Mouse (Mus musculus) lung, embryonic 15.5 days (tissue): ENCODE measurements around the gene Nsmce4a. TPM values are rescaled to one million over a fixed set of nuclear protein-coding genes. Genes with fewer than 3 reads are reported as not detected.

Experiments used
- ATAC-seq: fragments of 200-750 bp; cut with Nextera tagmentation; 2 replicates; pipeline ENCODE4 v1.8.0; 2017; ENCODE audit warnings: moderate number of reproducible peaks, borderline replicate concordance; ENCODE audit not compliant: low FRiP score, low TSS enrichment; ENCODE audit errors: extremely low read depth
- H3K27ac ChIP-seq: fragments of 300-500 bp; sonication (generic); 2 replicates; pipeline ENCODE4 v1.5.1; 2015; ENCODE audit warnings: moderate library complexity, mild to moderate bottlenecking, inconsistent platforms
- H3K27me3 ChIP-seq: fragments of 300-500 bp; sonication (generic); 2 replicates; pipeline ENCODE4 v1.6.1; 2015; ENCODE audit warnings: inconsistent platforms
- H3K36me3 ChIP-seq: fragments of 300-500 bp; sonication (generic); 2 replicates; pipeline ENCODE4 v1.6.1; 2015; ENCODE audit warnings: inconsistent platforms
- H3K4me1 ChIP-seq: fragments of 300-500 bp; sonication (generic); 2 replicates; pipeline ENCODE4 v1.6.1; 2015; ENCODE audit warnings: inconsistent platforms
- H3K4me2 ChIP-seq: fragments of 300-500 bp; sonication (generic); 2 replicates; pipeline ENCODE4 v1.6.1; 2015; ENCODE audit warnings: inconsistent platforms, mild to moderate bottlenecking, moderate library complexity
- H3K4me3 ChIP-seq: fragments of 300-500 bp; sonication (generic); 2 replicates; pipeline ENCODE4 v1.5.1; 2015; ENCODE audit warnings: mild to moderate bottlenecking, inconsistent platforms
- H3K9ac ChIP-seq: fragments of 300-500 bp; sonication (generic); 2 replicates; pipeline ENCODE4 v1.6.1; 2015; ENCODE audit warnings: inconsistent platforms
- H3K9me3 ChIP-seq: fragments of 300-500 bp; sonication (generic); 2 replicates; pipeline ENCODE4 v1.6.1; 2016; ENCODE audit warnings: inconsistent platforms
- WGBS: fragments of 180-500 bp; shearing (Covaris S2); methylation state at CpG from one replicate; pipeline ENCODE4 v1.1.7; 2015; 5-methylcytosine and 5-hydroxymethylcytosine counted together
- polyA plus RNA-seq: library from polyadenylated mRNA; unstranded; fragments of >200 nt; fragmentation: Nextera tagmentation; extraction: Ambion mirVana; gene quantifications from 2 replicates; pipeline ENCODE4 v1.2.1, GENCODE M21; 2015

Nsmce4a gene
- 158 and 164 TPM in 2 replicates for polyA plus RNA-seq

DNA sequence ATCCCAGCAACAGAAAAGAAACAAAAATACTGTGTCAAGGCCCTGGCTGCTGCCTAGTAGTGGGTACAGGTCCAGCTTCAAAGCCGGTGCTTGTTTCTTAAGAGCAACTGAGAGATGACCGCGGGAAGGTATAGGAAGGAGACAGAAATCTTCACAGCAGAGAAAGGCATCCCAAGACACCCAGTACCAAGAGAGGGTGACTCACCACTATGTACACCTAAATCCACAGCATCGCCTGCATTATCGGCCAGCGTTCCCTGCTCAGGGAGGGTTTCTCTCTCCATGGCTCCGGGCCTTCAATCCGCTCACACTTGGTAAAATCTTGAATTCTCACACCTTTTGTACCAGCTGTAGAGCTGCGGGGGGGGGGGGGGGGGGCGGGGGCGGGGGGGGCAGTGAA is at the start of gene Nsmce4a:
Gene Nsmce4a, minus strand, starts transcription at position 298 of the 400 bp plus-strand sequence.
- peaks cover 22% of the 10 kb centered on the region for H3K4me1 ChIP-seq
- no peak within 1 kb of the TSS for H3K9ac ChIP-seq
- no peak within 1 kb of the TSS for H3K27ac ChIP-seq
- H3K4me2 ChIP-seq, result no peak within 1 kb of the TSS
- ATAC-seq, result no peak
- H3K9me3 ChIP-seq, result no peaks in the 10 kb centered on the region
- H3K4me3 ChIP-seq, result no peak within 1 kb of the TSS
- H3K27me3 ChIP-seq, result no peaks in the 10 kb centered on the region
- 58% methylated on average over 11 of the region's 11 CpGs for WGBS
- H3K36me3 ChIP-seq, result no peaks in the 10 kb centered on the region

DNA sequence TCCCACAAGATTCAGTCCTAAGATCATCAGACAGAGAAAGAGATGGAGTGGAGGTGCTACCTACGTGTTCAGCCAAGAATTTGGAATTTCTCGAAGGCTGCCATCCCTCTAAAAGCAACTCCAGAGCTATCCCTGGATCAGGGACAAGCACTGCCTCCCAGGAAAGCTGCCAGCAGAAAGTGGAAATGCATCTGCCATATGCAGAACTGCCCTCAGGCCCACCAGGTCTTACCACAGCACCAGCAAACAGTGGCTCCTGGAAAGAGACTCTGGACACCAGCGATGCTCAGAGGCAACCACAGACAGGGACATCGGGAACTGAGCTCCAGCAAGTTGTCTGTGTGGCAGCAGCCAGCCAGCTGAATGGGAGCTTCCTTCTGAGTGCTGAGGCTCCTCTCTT is 49.4 kb upstream of the Nsmce4a start:
- Histone ChIP-seq H3K27ac (no peak overlapping the region), H3K4me1 (peaks cover 6% of the 10 kb centered on the region; the same call in 1 of the 2 replicates), H3K9ac (no peak overlapping the region), H3K4me2 (no peak overlapping the region), H3K27me3 (no peaks in the 10 kb centered on the region), H3K4me3 (no peak overlapping the region), H3K36me3 (no peaks in the 10 kb centered on the region), H3K9me3 (no peaks in the 10 kb centered on the region)
- 80% methylated on average over 4 of the region's 4 CpGs for WGBS
- no peak for ATAC-seq

DNA sequence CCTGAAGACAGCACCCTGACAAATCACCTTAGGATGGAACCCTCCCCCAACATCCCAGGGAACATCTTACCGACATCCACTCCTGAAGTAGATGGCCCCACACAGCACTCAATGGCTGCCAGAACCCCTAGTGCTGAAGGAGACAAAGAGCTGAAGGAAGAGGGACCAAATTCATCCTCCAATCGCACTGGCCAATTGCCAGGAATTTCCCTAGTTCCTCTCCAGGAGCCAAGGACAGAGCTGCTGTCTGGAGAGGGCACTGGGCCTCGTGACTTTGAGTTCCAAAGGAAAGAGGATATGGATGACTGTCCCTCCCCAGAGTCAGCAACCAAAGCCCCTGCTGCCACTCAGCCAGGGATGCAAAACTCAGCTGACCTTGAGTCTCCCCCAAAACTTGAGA is 49.0 kb upstream of the Nsmce4a start:
- 30% methylated on average over 3 of the region's 3 CpGs for WGBS
- Histone ChIP-seq H3K27ac (no peak overlapping the region), H3K4me3 (no peak overlapping the region), H3K36me3 (no peaks in the 10 kb centered on the region), H3K9me3 (no peaks in the 10 kb centered on the region), H3K4me2 (no peak overlapping the region), H3K9ac (no peak overlapping the region), H3K27me3 (no peaks in the 10 kb centered on the region), H3K4me1 (peaks cover 6% of the 10 kb centered on the region; the same call in 1 of the 2 replicates)
- ATAC-seq, result no peak

DNA sequence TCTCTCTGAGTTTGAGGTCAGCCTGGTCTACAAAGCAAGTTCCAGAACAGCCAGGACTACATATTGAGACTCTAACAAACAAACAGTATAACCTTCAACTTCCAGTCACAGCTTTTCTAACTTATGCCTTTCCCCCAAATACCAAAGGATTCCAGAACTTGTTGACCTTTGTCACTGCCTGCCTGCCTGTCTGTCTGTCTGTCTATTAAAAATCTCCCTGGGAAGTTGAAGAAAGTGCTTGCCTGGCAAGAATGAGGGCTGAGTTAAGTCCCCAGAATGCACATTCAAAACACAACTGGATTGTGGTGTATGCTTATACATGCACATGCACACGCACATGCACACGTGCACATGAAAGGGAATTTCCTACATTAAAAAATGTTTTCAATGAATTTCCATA is 48.1 kb upstream of the Nsmce4a start:
- no peak overlapping the region for H3K4me2 ChIP-seq
- no peak overlapping the region for H3K9ac ChIP-seq
- H3K9me3 ChIP-seq, result no peaks in the 10 kb centered on the region
- peaks cover 6% of the 10 kb centered on the region; the same call in 1 of the 2 replicates for H3K4me1 ChIP-seq
- H3K27ac ChIP-seq, result no peak overlapping the region
- H3K36me3 ChIP-seq, result no peaks in the 10 kb centered on the region
- no peaks in the 10 kb centered on the region for H3K27me3 ChIP-seq
- 89% methylated on average over 2 of the region's 2 CpGs for WGBS
- no peak for ATAC-seq
- H3K4me3 ChIP-seq, result no peak overlapping the region

DNA sequence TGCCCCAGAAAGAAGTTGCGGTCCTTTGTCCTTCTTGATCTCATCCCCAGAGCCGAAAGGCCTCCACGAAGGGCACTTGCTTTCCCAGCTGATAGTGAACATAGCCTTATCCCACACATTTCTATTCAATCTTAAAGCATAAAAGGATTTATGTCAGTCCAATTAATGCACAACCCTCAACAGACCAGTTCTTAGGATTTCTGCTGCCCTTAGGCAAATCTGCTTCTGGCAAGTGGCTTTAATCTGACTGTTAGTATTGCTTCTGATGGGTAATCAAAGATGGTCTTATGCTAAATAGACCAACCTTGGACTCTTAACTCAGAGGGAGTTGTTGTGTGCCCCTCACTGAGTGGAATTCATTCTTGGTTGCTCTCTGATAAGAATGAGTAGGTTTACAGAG is 44.7 kb upstream of the Nsmce4a start:
- no peak for ATAC-seq
- Histone ChIP-seq H3K4me1 (peaks cover 6% of the 10 kb centered on the region; the same call in 1 of the 2 replicates), H3K9me3 (no peaks in the 10 kb centered on the region), H3K36me3 (no peaks in the 10 kb centered on the region), H3K4me2 (no peak overlapping the region), H3K27ac (no peak overlapping the region), H3K9ac (no peak overlapping the region), H3K4me3 (no peak overlapping the region), H3K27me3 (no peaks in the 10 kb centered on the region)
- 89% methylated on average over 3 of the region's 3 CpGs for WGBS

DNA sequence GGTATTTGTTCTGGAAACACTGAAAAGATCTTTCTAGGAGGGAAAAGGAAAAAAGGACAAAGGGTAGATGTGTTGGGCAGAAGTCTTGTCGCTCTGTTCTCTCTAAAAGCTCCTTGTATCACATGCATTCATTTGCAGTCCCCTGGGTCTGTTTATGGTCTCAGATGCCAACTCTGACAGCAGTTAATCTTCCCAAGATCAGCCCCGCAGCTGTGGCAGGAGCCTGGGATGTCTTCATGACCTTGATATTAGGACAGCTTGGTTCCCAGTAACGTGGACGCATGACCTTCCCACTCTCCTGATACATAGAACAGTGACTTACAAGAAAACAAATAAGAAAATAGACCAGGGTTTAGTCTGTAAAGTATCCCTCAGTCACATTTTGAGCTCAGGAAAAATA is 41.1 kb upstream of the Nsmce4a start:
- ATAC-seq, result no peak
- WGBS, result 49% methylated on average over 4 of the region's 4 CpGs
- H3K4me3 ChIP-seq, result no peak overlapping the region
- H3K27ac ChIP-seq, result no peak overlapping the region
- no peaks in the 10 kb centered on the region for H3K9me3 ChIP-seq
- no peaks in the 10 kb centered on the region for H3K4me1 ChIP-seq
- no peaks in the 10 kb centered on the region for H3K27me3 ChIP-seq
- no peak overlapping the region for H3K9ac ChIP-seq
- no peaks in the 10 kb centered on the region for H3K36me3 ChIP-seq
- H3K4me2 ChIP-seq, result no peak overlapping the region

DNA sequence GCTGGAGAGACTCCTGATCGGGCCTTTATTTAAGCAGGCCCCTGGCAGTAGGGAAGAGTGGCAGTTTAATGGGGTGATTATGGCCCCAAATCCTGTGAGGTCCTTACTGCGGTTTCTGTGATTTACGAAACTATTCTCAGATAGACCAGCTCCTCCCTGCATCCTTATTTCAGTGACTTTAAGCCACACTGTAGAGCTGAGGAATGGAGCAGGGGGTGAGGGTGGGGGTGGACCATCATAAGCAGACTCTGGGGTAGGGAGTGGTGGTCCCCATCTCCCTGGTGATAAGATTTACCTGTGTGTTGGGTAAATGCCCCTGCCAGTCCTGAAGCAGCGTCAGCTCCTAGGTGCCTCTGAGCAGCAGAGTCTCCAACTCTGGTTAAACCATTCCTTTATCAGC is 34.0 kb upstream of the Nsmce4a start:
- no peaks in the 10 kb centered on the region for H3K27me3 ChIP-seq
- no peak overlapping the region for H3K27ac ChIP-seq
- WGBS, result 87% methylated on average over 4 of the region's 4 CpGs
- no peak overlapping the region for H3K4me3 ChIP-seq
- no peak for ATAC-seq
- no peak overlapping the region for H3K4me2 ChIP-seq
- H3K36me3 ChIP-seq, result no peaks in the 10 kb centered on the region
- H3K9ac ChIP-seq, result no peak overlapping the region
- H3K9me3 ChIP-seq, result no peaks in the 10 kb centered on the region
- no peaks in the 10 kb centered on the region for H3K4me1 ChIP-seq

DNA sequence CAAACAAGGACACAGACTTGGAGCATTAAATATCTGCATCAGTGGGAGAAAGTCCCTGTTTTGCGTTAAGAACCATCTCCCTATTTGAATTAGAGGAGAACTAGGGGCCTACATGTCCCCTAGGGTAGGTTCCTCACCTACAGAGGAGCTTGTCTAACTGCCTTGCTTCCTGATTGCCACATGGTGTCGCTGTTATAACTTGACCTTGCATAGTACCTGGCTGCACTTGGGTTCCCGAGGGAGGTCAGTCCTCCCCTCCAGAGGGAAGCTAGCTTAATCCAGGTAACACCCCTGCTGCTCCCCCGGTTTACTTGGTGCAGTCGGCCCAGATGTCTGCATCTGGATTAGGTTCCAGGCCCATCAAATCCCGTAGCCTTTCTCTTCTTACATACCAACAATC is 32.2 kb upstream of the Nsmce4a start:
- H3K4me1 ChIP-seq, result no peaks in the 10 kb centered on the region

DNA sequence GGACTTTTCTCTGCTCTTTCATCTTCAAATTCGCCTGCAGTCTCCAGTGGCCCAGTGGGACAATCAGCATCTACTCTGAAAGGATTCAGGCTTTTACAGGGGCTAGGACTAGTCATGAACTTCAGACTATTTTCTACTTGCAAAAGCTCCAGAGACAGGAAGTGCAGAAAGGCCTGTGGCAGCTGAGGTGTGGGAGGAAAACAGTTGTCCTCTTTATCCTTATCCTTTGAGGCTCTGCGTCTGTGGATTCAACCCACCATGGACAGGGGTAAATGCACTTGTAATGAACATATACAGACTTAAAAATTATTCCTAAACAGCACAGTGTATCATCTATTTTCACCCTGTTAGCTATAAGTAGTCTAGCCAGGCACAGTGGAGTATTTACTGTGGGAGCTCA is 31.5 kb upstream of the Nsmce4a start:
- Histone ChIP-seq H3K27ac (no peak overlapping the region), H3K9ac (no peak overlapping the region), H3K4me2 (no peak overlapping the region), H3K27me3 (no peaks in the 10 kb centered on the region), H3K4me3 (no peak overlapping the region), H3K4me1 (no peaks in the 10 kb centered on the region), H3K36me3 (no peaks in the 10 kb centered on the region), H3K9me3 (no peaks in the 10 kb centered on the region)
- ATAC-seq, result no peak
- 69% methylated on average over 2 of the region's 2 CpGs for WGBS

More for the DNA sequence above, 32.2 kb upstream of the Nsmce4a start:
- Histone ChIP-seq H3K4me2 (no peak overlapping the region), H3K27me3 (no peaks in the 10 kb centered on the region), H3K36me3 (no peaks in the 10 kb centered on the region), H3K4me3 (no peak overlapping the region), H3K9me3 (no peaks in the 10 kb centered on the region), H3K9ac (no peak overlapping the region), H3K27ac (no peak overlapping the region)
- no peak for ATAC-seq
- 20% methylated on average over 6 of the region's 6 CpGs for WGBS

DNA sequence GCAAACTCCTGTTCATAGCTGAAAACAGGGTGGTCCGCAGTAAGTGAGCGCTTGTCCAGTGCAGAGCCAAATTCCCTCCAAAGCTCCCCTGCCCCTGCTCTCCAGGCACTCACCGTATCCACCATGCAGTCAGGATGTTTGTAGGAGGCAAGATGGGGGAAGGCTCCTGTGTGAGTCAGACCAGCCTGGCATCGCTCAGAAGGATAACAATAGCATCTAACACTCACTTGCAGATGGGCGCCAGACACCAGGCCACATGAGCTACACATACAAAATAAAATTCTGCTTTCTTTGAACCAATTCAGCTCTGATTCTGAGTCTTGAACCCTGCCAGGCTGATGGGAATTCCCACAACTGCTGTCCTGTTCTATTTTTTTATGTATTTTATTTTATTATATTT is 30.6 kb upstream of the Nsmce4a start:
- Histone ChIP-seq H3K4me1 (no peaks in the 10 kb centered on the region), H3K4me3 (no peak overlapping the region), H3K9me3 (no peaks in the 10 kb centered on the region), H3K36me3 (no peaks in the 10 kb centered on the region), H3K27me3 (no peaks in the 10 kb centered on the region), H3K4me2 (no peak overlapping the region), H3K9ac (no peak overlapping the region), H3K27ac (no peak overlapping the region)
- 80% methylated on average over 5 of the region's 5 CpGs for WGBS
- no peak for ATAC-seq

DNA sequence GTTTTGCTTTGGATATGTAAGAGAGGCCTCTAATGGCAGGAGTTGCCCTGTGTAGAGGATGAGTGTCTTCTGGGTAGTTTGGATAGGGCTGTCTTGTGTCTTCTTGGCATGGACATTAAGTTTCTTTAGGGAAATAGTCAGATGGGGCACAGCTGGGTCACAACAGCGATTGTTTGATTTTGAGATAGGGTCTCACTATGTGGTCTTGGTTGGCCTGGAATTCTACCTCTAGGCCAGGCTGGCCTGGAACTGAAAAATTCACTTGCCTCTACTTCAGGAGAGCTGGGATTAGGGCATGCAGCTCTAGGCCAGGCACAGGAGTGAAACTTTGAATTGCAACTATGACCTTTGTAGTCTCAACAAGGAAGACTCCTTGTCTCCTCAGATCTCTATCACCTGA is 29.9 kb upstream of the Nsmce4a start:
- no peak for ATAC-seq
- 69% methylated on average over 1 of the region's 1 CpGs for WGBS
- Histone ChIP-seq H3K9me3 (no peaks in the 10 kb centered on the region), H3K4me1 (no peaks in the 10 kb centered on the region), H3K9ac (no peak overlapping the region), H3K4me3 (no peak overlapping the region), H3K27ac (no peak overlapping the region), H3K4me2 (no peak overlapping the region), H3K36me3 (no peaks in the 10 kb centered on the region), H3K27me3 (no peaks in the 10 kb centered on the region)

DNA sequence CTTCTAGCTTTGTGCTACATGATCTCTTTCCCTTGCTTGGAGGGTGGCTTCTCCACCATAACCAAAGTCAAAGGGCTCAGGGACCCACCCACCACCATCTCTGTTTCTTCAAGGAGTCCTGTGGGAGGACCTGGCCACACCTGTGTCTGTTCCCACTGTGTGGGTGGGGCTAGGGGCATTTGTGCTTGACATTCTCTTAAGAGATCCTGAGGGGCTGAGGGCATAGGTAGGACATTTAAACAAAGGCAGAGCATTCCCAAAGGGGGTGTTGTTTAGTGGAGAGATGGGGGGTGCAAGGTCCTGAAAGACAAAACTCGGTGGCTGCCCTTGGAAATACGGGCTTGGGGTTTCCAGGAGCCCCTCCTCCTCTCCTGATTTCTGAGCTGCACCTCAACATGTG is 27.6 kb upstream of the Nsmce4a start:
- 57% methylated on average over 2 of the region's 2 CpGs for WGBS
- no peaks in the 10 kb centered on the region for H3K36me3 ChIP-seq
- ATAC-seq, result no peak
- H3K4me2 ChIP-seq, result no peak overlapping the region
- H3K27me3 ChIP-seq, result no peaks in the 10 kb centered on the region
- H3K9me3 ChIP-seq, result no peaks in the 10 kb centered on the region
- H3K4me1 ChIP-seq, result no peaks in the 10 kb centered on the region
- H3K4me3 ChIP-seq, result no peak overlapping the region
- H3K27ac ChIP-seq, result no peak overlapping the region
- no peak overlapping the region for H3K9ac ChIP-seq

DNA sequence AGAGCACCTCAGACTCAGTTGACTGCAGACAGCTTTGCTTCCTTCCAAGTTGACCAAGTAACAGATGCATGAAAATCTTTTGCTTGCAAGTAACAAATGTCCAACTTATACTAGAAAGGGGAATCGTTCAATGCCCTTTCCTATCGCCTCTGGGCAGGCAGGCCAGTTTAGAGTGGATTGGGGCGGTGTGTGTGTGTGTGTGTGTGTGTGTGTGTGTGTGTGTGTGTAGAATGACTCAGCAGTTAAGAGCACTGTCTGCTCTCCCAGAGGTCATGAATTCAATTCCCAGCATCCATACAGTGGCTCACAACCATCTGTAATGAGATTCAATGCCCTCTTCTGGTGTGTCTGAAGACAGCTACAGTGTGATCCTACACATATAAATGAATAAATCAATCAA is 27.2 kb upstream of the Nsmce4a start:
- H3K9me3 ChIP-seq, result no peaks in the 10 kb centered on the region
- H3K27ac ChIP-seq, result no peak overlapping the region
- no peak overlapping the region for H3K4me3 ChIP-seq
- no peak overlapping the region for H3K4me2 ChIP-seq
- H3K27me3 ChIP-seq, result no peaks in the 10 kb centered on the region
- WGBS, result 75% methylated on average over 3 of the region's 3 CpGs
- no peak for ATAC-seq
- no peaks in the 10 kb centered on the region for H3K4me1 ChIP-seq
- H3K36me3 ChIP-seq, result no peaks in the 10 kb centered on the region
- no peak overlapping the region for H3K9ac ChIP-seq
